Mouse (Mus musculus): Measurements from ENCODE around the gene Zfp524. TPM values are rescaled to one million over a fixed set of nuclear protein-coding genes. Genes with fewer than 3 reads are reported as not detected.

Gene Zfp524
- polyA plus RNA-seq, 1 experiment = 25.4 TPM

DNA sequence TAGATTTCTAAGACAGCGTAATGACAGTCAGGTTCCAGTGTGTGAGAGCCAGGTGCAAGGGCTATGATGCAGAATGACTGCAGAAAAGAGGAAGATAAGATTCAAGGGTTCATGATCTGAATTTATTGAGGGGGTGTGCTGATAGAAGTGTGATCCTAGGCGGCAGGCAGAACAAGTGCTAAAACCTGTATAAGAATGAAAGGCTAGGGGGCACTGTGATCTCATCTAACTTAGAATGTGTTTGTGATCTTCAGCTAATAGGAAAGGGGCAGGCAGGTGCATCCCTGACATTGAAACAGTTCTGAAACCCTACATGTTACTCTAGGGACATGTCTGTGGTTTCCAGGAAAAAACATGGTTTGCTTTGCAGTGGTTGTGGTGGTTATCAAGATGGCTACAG is 31.9 kb downstream of the Zfp524 start:
- DNase-seq (ENCODE audit: low spot score) = no peak

DNA sequence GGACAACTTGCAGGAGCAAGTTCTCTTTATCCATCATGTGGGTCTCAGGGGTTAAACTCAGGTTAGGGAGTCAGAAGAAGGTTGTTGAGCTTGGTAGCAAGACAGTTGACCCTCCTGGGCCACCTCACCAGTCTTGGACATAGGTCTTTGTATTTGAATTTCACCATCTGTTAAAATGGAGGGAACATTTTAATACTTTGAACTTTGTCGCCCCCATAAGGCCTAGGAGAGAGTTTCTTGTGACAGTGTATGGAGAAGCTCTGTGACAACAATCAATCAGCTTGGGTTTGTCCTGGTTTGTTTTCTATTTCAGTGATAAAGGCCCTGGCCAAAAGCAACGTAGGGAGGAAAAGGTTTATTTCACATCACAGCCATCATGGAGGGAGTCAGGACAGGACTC is 33.1 kb downstream of the Zfp524 start:
- no peak for DNase-seq (ENCODE audit: low spot score)

DNA sequence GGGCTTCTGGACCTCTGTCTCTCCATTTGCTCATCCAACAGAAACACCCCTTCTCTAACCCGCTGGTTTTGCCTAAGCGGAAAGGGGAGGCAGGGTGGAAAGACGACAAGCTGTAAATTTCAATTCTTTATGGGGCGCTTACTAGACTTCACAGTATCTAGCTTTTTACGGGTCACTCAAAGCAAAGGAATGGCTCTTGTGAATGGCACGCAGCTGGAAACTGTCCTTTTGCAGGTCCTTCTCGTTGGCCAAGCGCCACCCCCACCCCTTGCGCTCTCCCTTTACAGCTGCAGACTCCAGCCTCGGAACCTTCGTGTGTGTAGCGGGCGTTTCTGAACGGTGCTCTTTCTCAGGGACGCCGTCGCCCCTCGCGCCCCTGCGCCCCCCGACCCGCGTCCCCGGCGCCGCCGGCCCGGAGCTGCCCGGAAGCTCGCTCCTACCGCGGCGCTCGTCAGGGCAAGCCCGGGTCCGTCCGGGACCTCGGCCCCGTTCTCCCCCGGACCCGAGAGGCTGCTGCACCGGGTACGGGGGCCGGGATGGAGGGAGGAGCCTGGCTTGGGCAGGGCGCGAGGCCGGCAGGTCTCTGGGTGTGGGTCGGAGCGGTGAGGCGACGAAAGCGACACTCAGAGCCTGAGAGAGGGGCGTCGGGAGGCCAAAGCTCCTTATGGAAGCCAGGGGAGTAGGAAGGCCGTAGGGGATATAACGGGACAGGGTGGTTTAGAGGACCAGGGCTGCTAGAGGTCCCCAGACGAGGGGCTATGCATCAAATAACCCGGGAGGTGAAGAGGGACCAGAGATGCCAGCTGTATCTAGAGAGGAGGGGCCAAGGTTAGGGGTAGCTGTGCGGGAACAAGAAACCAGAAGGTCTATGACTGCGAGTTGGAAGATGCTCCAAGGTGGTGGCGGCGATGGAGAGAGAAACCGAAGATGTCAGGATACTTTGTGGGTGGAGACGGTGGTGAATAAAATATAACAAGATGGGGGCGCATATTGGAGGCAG is 37.3 kb downstream of the Zfp524 start, which contains the start of gene Zfp580:
TSS of gene Zfp580 (plus strand) at position 346 of the 1,000 bp plus-strand sequence.
- peak; percentile 77 for DNase-seq (ENCODE audit: low spot score)

DNA sequence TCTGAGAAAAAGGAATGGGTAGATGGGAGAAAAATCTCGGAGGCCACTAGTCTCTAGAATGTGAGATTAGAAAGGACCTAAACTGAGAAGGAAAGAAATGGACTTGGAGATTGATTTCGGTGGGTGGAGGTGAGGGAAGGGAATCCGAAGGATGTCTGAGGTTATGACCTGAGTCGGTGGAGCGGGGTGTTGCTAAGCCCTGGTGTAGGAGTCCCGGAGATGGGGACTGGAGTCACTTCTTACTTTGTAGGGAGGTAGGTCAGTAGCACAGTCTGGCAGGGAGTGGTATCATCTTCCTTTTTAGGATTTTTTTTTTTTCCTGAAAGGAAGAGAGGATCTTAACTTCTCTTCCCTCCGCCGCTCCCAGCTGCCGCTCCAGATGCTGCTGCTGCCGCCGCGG is 38.2 kb downstream of the Zfp524 start:
- no peak for DNase-seq (ENCODE audit: low spot score)

DNA sequence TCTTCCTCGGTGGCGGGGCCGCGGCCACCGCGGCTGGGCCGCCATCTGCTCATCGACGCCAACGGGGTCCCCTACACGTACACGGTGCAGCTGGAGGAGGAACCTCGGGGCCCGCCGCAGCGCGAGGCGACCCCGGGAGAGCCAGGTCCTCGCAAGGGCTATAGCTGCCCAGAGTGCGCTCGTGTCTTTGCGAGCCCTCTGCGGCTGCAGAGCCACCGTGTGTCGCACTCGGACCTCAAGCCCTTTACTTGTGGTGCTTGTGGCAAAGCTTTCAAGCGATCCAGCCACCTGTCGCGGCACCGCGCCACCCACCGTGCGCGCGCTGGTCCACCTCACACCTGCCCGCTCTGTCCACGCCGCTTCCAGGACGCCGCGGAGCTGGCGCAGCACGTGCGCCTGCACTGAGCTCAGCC is 38.7 kb downstream of the Zfp524 start:
- DNase-seq (ENCODE audit: low spot score) = no peak

DNA sequence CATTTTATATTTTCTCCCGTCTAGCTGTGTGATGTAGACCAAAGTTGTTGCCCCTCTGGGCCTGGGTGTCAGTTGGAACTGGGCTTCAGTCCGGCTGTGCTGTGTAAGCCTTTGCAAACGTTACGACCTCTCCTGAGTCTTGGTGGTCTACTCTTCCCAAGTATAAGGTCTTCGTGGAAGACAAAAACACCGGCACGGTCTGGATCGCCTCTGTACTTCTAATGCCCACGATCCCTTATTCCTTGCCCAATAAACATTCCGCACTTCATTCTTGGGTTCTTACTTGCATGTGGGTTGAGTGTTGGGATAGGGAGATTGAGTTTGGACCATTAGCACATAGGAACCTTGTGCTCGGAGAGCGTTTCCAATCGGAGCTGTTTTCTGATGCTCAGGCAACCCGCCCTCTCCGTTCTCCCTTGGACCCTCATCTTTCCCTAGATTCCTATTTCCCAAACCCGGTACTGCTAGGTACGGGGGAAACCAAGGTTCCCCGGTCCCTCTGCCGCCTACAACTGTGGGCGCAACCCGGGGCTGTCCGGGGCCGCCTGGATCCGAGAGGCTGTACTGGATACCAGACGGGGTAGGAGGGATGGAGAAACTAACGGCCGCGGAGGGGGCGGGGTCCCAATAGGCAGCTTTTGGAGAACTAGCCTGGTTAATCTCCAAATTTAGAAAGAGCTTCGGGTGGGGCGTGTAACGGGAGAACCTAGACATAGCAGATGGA is 39.4 kb downstream of the Zfp524 start:
- DNase-seq (ENCODE audit: low spot score) = no peak

DNA sequence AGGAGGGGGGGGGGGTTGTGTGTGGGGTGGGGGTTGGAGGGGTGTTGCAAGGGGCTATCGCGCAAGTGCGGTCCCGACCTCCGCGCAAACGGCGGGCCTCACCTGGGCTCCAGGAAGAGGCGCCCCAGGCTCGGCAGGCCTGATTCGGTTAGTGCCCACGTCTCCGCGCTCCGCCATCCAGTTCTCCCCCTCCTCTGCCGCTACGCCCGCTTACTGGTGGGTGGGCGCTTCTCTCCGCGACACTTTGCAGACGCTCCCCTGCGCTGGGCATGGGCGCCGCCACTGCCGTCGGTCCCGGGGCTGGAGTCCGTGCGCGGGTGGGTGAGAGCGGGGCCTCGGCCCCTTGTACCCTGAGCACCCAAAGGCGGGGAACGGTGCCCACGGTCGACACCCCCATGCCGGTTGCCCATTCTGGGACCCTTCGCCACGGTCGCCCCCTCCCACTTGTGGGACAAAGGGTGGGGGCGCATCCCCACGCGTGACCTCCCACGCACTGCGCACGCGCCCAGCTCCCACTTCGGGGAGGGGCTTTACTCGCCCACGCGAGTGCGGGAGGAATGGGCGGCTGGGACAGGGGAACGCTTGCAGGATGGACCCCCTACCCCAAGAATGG is 42.5 kb downstream of the Zfp524 start:
- no peak for DNase-seq (ENCODE audit: low spot score)

DNA sequence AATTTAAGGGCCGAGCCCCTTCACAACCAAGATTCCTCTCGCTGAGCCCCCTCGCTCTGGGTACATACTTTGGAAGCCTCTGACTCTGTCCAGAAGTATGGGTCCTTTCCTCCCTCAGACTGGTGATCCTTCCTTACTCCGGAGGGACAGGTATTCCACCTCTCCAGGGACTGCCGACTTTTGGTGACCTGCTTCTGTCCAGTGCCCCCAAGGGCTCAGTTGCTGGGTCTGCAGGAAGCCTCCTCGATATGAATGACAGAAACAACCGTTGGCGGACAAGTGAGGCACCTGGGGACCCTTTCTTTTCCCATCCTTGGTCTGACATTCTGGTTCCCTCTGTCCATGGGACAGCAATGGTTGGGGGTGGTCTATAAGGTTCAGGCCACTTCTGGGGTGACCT is 43.2 kb downstream of the Zfp524 start:
- DNase-seq (ENCODE audit: low spot score) = no peak

DNA sequence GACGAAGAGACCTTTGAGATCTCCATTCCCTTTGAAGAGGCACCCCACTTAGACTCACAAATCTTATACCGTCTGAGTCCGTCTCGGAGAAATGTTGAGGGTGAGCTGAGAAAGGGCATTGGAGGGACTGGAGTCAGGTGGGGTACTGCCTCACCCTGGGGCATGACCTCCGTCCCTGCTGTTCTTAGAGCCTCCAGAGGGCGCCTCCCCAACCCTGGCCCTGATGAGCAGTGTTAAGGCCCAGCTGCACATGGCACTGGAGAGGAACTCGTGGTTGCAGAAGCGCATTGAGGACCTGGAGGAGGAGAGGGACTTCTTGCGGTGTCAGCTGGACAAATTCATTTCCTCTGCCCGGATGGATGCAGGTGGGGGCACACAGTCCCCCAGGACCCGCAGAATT is 43.6 kb downstream of the Zfp524 start:
- DNase-seq (ENCODE audit: low spot score) = no peak

DNA sequence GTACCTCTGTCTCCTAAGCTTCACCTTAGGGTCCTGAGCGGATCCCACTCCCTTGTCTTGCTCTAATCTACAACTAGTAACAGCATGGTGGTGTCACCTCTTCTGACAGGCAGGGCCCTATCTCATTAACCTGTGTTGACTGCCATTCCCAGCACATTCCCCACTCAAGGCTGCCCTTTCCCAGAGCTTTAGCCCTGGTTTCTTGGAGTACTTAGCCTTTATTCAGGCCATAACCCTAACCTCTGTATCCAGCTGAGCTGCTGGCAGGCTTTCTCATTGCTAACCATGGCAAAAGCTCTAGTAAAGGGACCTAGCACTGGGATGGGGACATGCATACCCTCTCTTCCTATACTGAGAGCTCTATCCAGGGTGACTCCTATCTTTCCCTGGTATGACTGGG is 44.4 kb downstream of the Zfp524 start:
- DNase-seq (ENCODE audit: low spot score) = no peak

DNA sequence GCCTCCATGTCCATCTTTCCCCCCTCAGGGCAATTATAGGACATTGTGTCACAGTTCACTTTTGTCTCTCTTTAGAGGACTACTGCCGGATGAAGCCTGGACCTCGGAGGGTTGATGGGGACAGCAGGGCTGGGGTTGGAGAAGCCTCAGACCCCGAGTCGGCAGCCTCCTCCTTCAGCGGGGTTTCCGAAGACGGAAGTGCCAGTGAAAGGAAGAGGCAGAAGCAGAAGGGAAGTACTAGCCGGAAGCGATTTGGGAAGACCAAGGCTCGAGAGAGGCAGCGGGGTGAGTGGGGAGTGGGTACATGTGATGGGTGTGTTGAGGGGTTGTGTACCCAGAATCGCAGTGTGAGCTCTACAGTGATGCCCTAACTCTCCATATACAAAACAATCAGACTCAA is 45.2 kb downstream of the Zfp524 start:
- no peak for DNase-seq (ENCODE audit: low spot score)

DNA sequence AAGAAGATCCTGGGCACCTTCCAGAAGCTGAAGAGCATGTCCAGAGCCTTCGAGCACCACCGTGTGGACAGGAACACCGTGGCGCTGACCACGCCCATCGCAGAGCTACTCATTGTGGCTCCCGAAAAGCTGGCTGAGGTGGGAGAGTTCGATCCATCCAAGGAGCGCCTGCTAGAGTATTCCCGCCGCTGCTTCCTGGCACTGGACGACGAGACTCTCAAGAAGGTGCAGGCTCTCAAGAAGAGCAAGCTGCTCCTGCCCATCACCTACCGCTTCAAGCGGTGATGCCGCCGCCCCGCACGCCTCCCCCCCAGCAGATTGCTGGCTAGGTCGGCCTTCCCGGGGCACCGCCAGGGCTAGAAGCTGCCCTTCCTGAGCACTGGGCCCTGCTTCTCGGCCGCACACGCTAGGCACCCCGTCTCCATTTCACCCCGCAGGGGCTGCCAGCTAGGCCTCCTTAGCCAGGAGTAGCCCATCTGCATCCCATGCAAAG is 46.1 kb downstream of the Zfp524 start:
- no peak for DNase-seq (ENCODE audit: low spot score)

DNA sequence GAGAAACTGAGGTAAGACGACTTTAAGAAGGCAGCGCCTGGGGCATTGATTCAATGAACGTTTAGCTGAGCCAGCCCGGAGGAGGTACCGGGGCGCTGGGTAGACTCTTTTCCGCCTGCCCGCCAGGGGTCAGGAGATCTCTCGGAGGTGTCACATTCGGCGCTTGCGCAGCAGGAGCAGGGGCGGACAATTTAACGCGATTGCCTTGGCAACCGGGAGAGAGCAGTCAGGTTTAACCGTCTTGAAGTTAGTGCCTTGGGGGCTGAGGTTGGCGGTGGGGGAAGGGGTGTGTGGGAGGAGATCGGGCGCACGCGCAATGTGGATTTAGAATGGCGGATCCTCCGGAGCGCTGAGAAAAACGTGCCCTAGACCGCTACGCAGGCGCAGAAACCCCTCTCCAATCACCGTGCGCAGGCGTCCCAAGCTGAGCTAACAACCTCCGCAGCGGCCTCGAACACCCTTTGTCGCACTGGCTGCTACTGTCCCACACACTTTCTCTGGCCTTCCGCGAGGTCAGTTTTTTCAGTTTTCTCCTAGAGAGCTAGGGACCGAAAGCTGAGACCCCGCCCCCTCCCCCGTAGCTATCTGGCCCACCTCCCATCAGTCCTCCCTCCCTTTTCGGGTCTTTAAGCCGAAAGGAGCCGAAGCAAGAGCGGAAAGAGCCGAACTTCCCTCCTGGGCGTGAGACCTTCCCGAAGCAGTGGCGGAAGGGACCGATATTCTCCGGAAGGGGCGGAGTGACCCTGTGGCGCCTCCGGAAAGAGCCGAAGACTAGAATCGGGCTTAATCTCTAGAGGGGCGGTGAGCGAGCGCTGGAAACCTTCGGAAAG is 46.9 kb downstream of the Zfp524 start:
- DNase-seq (ENCODE audit: low spot score) = peak; percentile 91

DNA sequence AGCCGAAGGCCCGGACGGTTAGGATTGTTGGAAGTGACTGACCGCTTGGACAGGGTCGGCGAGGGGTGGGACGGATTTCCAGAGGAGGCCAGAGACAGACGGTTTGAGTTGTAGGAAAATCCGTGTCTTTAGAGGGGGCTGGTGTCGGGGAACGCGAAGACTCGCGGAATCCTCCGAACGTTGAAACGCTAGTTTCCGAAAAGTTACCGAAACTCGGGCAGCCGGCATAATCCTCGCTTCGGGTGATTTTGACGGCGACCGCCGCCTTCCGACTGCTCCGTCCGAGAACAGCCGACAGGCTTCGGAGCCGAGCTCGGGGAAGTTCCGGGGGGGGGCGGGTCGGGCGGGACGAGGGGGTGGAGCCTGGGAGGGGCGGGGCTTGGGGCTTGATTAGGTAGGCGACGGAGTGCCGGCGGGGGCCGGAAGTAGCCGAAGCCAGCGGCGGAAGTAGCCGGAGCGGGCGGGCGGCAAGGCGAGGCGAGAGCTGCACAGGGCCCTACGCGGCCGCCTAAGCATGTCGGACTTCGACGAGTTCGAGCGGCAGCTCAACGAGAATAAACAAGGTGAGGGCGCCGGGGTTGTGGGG is 47.7 kb downstream of the Zfp524 start, which contains the start of gene U2af2:
TSS of gene U2af2 (plus strand) at position 370 of the 586 bp plus-strand sequence.
- peak; percentile 86 for DNase-seq (ENCODE audit: low spot score)

DNA sequence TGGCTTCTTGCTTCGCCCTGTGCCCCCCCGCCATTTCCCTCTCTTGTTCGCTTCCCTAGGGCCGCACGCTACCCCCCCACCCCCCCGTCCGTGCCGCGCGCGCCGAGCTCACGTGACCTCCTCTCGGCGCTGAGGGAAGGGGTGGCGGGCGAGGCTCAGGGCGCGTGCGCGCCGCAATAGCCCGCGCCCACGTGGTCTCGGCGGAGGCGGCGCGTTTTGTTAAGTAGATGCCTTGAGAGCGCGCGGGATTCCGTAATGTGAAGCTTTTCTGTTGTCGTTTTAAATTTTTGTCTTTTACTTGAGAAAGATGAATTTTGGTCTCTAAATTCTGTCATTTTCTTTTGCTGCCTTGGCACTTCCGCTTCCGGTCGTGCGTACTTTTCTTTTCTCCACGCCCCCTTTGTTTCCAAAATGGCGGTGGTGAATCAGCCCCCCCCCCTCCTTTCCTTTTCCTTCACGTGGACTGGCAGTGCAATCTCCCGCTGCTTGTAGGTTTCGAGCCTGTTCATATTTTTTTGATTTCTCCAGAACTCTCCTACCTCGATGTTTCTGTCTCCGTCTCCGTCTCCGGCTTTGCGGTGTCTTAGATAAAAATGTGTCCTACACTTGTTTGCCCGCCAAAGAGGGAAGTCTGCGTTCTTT is 48.3 kb downstream of the Zfp524 start:
- DNase-seq (ENCODE audit: low spot score) = no peak

DNA sequence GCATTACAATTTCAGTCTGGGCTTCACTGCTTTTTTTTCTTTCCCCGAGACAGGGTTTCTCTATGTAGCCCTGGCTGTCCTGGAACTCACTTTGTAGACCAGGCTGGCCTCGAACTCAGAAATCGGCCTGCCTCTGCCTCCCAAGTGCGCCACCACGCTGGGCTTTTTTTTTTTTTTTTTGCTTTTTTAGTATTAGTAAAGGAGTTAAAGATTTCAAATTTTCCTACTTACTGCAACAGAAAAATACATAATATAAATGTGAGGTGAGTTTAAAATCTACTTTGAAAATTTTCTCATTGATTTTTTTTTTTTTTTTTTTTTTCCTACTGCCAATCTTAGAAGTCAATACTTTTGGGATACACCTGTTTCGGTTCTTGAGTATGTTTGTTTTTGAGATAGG is 50.7 kb downstream of the Zfp524 start:
- no peak for DNase-seq (ENCODE audit: low spot score)

Measured in urinary bladder, adult 2 months (tissue).